Mouse (Mus musculus): ENCODE data around the gene Pcdh19. TPM values are rescaled to one million over a fixed set of nuclear protein-coding genes. Genes with fewer than 3 reads are reported as not detected.

The Pcdh19 gene
- 0.02 and 0.03 TPM in 2 replicates for polyA plus RNA-seq (2012; ENCODE audit: low replicate concordance)

DNA sequence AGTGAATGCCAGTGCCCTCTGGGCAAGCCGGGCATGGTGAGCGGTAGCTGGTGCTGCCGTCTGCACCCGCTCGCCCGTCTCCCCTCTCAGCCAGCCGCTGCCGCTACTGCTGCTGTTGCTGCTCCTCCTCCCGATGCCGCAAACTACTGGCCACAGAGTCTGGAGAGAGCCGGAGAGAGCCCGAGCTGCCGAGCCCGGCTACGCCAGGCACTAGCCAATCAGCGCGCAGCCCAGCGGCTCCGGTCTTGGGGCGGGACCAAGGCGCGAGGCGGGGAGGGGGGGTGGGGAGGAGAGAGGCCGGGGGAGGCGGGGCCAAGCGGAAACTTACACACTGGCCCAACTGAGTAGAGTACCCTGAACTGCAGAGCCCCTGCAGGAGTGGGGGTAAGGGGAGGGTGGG, at the start of gene Pcdh19:
Pcdh19 (minus strand) TSS at position 148 of the 400 bp plus-strand sequence.

Other genes with a start within 250 kb of the Pcdh19 start
- gene Tnmd, start 162.0 kb upstream of the Pcdh19 start, polyA plus RNA-seq (2012; ENCODE audit: low replicate concordance): not detected in 2 replicates
- gene Tspan6, start 209.4 kb upstream of the Pcdh19 start, polyA plus RNA-seq (2012; ENCODE audit: low replicate concordance): 0.24 TPM in 1 of 2 replicates, not detected in the other
- gene Srpx2, start 219.4 kb upstream of the Pcdh19 start, polyA plus RNA-seq (2012; ENCODE audit: low replicate concordance): not detected in 2 replicates